ENCODE assay signal across 13 mouse cellular contexts in genomic region chr15:7993721-7994120, GRCm38 (mm10).
"Had no signal": no experiment of that assay in that cellular context is flagged by ENCODE, and none has a peak within 500 bp of the region (broad histone marks: within the 10 kb centered on the region; RNA-seq: fewer than 3 reads in every experiment).

No protein-coding gene starts in this region.

- H3K9ac ChIP-seq: liver, embryonic 13.5 days had no signal

- H3K36me3 ChIP-seq: liver, embryonic 13.5 days had no signal

- H3K9me3 ChIP-seq: liver, embryonic 13.5 days had no signal

- H3K27ac ChIP-seq: kidney, postnatal 0 days; liver, embryonic 13.5 days; stomach, postnatal 0 days had no signal

- DNase-seq: kidney, adult 9 months; kidney, postnatal 25 days; liver, embryonic 13.5 days; lung, adult 2 months; lung, postnatal 14 days; lung, postnatal 4 days; midbrain, embryonic 14.5 days; thymus, adult 2 months; thymus, postnatal 14 days; thymus, postnatal 4 days had no signal

- H3K4me2 ChIP-seq: liver, embryonic 13.5 days; midbrain, embryonic 11.5 days had no signal

- H3K27me3 ChIP-seq: liver, embryonic 13.5 days had no signal

- H3K4me3 ChIP-seq: liver, embryonic 13.5 days had no signal
